In genomic region chr7:29424690-29425089, GRCm38 (mm10) we compare ENCODE assay signal across 10 mouse cellular contexts.
DNase-seq lines count a peak whose midpoint lies in the region; ATAC-seq and TF ChIP-seq lines count a peak whose summit lies in the region.
"Had no signal": no experiment of that assay in that cellular context is flagged by ENCODE, and none has a peak within 500 bp of the region (broad histone marks: within the 10 kb centered on the region; RNA-seq: fewer than 3 reads in every experiment).

No protein-coding gene starts in this region.

- ATAC-seq in lung, embryonic 16.5 days (ENCODE audit: low read depth), result peak; percentile 77
- ATAC-seq in megakaryocyte, adult 5-6 weeks (ENCODE audit: poor library complexity, severe bottlenecking), result no peak
- ATAC-seq: midbrain, embryonic 16.5 days had no signal

- no peak overlapping the region for H3K9ac ChIP-seq in lung, embryonic 16.5 days (ENCODE audit: low read length)

- H3K79me3 ChIP-seq in C2C12 (ENCODE audit: low read depth), result peaks cover 4% of the 10 kb centered on the region

- H3K27ac ChIP-seq in gastrocnemius, adult 2 months, result peak overlapping the region; percentile 64
- H3K27ac ChIP-seq in lung, embryonic 16.5 days (ENCODE audit: low read length), result peak overlapping the region; percentile 76

- intact Hi-C loops in gastrocnemius, adult 2 months (cut with DNase I), result no loop called here

- peaks cover 42% of the 10 kb centered on the region for H3K4me1 ChIP-seq in lung, embryonic 16.5 days (replicated peaks; ENCODE audit: control insufficient read depth, insufficient read depth, low read length)

- H3K36me3 ChIP-seq in C2C12 (ENCODE audit: control insufficient read depth, insufficient read depth), result no peaks in the 10 kb centered on the region
- no peaks in the 10 kb centered on the region for H3K36me3 ChIP-seq in lung, embryonic 16.5 days (ENCODE audit: control insufficient read depth, insufficient read depth, low read length)

- WGBS in lung, embryonic 16.5 days, result 5% methylated on average over 5 of the region's 5 CpGs

- peaks cover 55% of the 10 kb centered on the region for H3K79me2 ChIP-seq in C2C12 (ENCODE audit: control insufficient read depth, insufficient read depth)

- no peaks in the 10 kb centered on the region for H3K27me3 ChIP-seq in C2C12 (ENCODE audit: control insufficient read depth, insufficient read depth, insufficient read length)
- no peaks in the 10 kb centered on the region for H3K27me3 ChIP-seq in lung, embryonic 16.5 days (ENCODE audit: control insufficient read depth, insufficient read depth, low read depth, low read length)

- H3K4me2 ChIP-seq in lung, embryonic 16.5 days (ENCODE audit: low read depth, low read length), result peak overlapping the region; percentile 19

- no peaks in the 10 kb centered on the region for H3K9me3 ChIP-seq in lung, embryonic 16.5 days (ENCODE audit: control insufficient read depth, low read length)

- peak; percentile 12; the same call in 1 of the 2 replicates for TF ChIP-seq CTCF in gastrocnemius, adult 2 months (IDR thresholded peaks at IDR 0.05)
- no peak for TF ChIP-seq CTCF in C2C12 (IDR thresholded peaks at IDR 0.05; ENCODE audit: control insufficient read depth, insufficient read depth, insufficient read length)

- DNase-seq in gastrocnemius, adult 2 months, result peak; percentile 32
- DNase-seq in gastrocnemius, postnatal 25 days, result no peak
- DNase-seq in kidney, adult 9 months, result peak; percentile 69
- no peak for DNase-seq in MN1 (ENCODE audit: low spot score)
- no peak for DNase-seq in spleen, adult 12 weeks (ENCODE audit: low spot score)
- DNase-seq: right cerebral cortex, adult 18-20 months had no signal

- H3ac ChIP-seq in C2C12 (ENCODE audit: control insufficient read depth, insufficient read length, low read depth), result no peak overlapping the region

- no peak overlapping the region for H3K4me3 ChIP-seq in gastrocnemius, adult 2 months
- H3K4me3 ChIP-seq in C2C12 (ENCODE audit: insufficient read depth, poor library complexity, severe bottlenecking), result no peak overlapping the region
- H3K4me3 ChIP-seq in lung, embryonic 16.5 days (ENCODE audit: low read length), result no peak overlapping the region

TF ChIP-seq in C2C12, 6 proteins besides CTCF, POLR2A, EP300 and RAD21:
- TF ChIP-seq FOSL1 (IDR thresholded peaks at IDR 0.05; ENCODE audit: insufficient read depth, low read length, poor library complexity, severe bottlenecking), result no peak
- TF ChIP-seq MYOG (IDR thresholded peaks at IDR 0.05; ENCODE audit: control insufficient read depth, extremely low read depth, insufficient read length), result no peak
- no peak for TF ChIP-seq MAX (IDR thresholded peaks at IDR 0.05)
- TF ChIP-seq CEBPB (IDR thresholded peaks at IDR 0.05; ENCODE audit: low read depth), result no peak
- TF ChIP-seq USF1 (IDR thresholded peaks at IDR 0.05; ENCODE audit: low read depth), result peak; percentile 66
- peak; percentile 53 for TF ChIP-seq MYOD1 (IDR thresholded peaks at IDR 0.05; ENCODE audit: control insufficient read depth, insufficient read length, low read depth)

Comparison
In these comparisons a context has a peak if more than half of its experiments do, and no peak if none do; other contexts are left out.
1. DNase-seq: peak in gastrocnemius, adult 2 months (single experiment) and kidney, adult 9 months (single experiment); none in gastrocnemius, postnatal 25 days (single experiment), MN1 (single experiment) and spleen, adult 12 weeks (single experiment).